Mouse (Mus musculus) kidney, adult 2 months (tissue): ENCODE results near the gene Trp53i11.

Experiments
- CTCF ChIP-seq: fragments of 200-500 bp; conservative IDR thresholded peaks from 2 replicates; pipeline ENCODE4 v1.5.1; 2011; ENCODE audit warnings: low read depth, mild to moderate bottlenecking, control low read depth, low read length, moderate library complexity, mixed read lengths; ENCODE audit not compliant: insufficient read depth, insufficient read length
- POLR2A ChIP-seq: fragments of 200-500 bp; IDR thresholded peaks from one replicate; pipeline ENCODE4 v1.6.1; 2011; ENCODE audit warnings: low read depth, low read length, control low read depth

DNA sequence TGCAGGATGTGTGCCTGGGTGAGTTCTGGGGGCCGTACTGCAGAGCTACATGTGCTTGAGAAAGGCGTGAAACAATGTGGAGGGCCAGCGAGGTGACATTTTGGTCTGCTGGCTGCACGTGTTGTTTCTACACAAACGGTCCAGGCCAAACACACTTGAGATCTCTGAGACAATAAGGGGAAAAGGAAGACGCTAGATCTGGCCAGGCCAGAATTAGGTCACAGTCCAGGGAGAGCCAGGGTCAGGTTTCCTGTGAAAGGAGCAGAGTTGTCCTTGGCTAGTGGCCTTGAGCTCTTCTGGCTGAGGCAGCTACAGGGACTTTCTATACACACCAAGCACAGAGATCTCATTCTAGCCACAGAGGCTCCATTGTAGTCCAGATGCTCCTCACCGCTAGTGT, 44.7 kb upstream of the Trp53i11 start:
- TF ChIP-seq CTCF (no peak), POLR2A (no peak)
